Mouse (Mus musculus) stomach, postnatal 0 days (tissue): ENCODE data around the gene Ier3. TPM values are rescaled to one million over a fixed set of nuclear protein-coding genes. Genes with fewer than 3 reads are reported as not detected.

Source experiments
- ATAC-seq: fragments of 200-750 bp; cut with Nextera tagmentation; 2 replicates; pipeline ENCODE4 v1.8.0; 2017; ENCODE audit not compliant: low FRiP score, low TSS enrichment
- DNase-seq: peaks from one replicate; pipeline ENCODE4 v3.0.0-alpha.2; 2016; ENCODE audit warnings: low spot score
- H3K27ac ChIP-seq: fragments of 300-500 bp; sonication (generic); replicated peaks from 2 replicates; pipeline ENCODE4 v1.5.1; 2014; ENCODE audit warnings: mild to moderate bottlenecking, control low read depth
- H3K27me3 ChIP-seq: fragments of 300-500 bp; sonication (generic); 2 replicates; pipeline ENCODE4 v1.6.1; 2014; ENCODE audit warnings: low read length; ENCODE audit not compliant: control insufficient read depth, insufficient read depth
- H3K36me3 ChIP-seq: fragments of 300-500 bp; sonication (generic); 2 replicates; pipeline ENCODE4 v1.6.1; 2014; ENCODE audit warnings: low read length, mixed read lengths; ENCODE audit not compliant: control insufficient read depth, insufficient read depth
- H3K4me1 ChIP-seq: fragments of 300-500 bp; sonication (generic); replicated peaks from 2 replicates; pipeline ENCODE4 v1.6.1; 2014; ENCODE audit warnings: antibody characterized with exemption; ENCODE audit not compliant: control insufficient read depth, insufficient read depth
- H3K4me2 ChIP-seq: fragments of 300-500 bp; sonication (generic); replicated peaks from 2 replicates; pipeline ENCODE4 v1.6.1; 2014; ENCODE audit warnings: low read depth, mild to moderate bottlenecking, control low read depth, moderate library complexity
- H3K4me3 ChIP-seq: fragments of 300-500 bp; sonication (generic); 2 replicates; pipeline ENCODE4 v1.5.1; 2014; ENCODE audit warnings: low read depth, low read length, control low read depth
- H3K9ac ChIP-seq: fragments of 300-500 bp; sonication (generic); 2 replicates; pipeline ENCODE4 v1.6.1; 2014; ENCODE audit warnings: mild to moderate bottlenecking, low read length, control low read depth, mixed read lengths
- H3K9me3 ChIP-seq: fragments of 300-500 bp; sonication (generic); 2 replicates; pipeline ENCODE4 v1.6.1; 2016; ENCODE audit warnings: low read length; ENCODE audit not compliant: control insufficient read depth
- CTCF ChIP-seq: IDR thresholded peaks from 2 replicates; pipeline ENCODE4 v1.5.1; 2016; ENCODE audit warnings: antibody characterized with exemption, low read depth, mild to moderate bottlenecking, moderate library complexity
- EP300 ChIP-seq: optimal IDR thresholded peaks from 2 replicates; pipeline ENCODE3; 2016; ENCODE audit warnings: antibody characterized with exemption
- WGBS: fragments of 180-500 bp; shearing (Covaris S2); extraction: QIAGEN DNeasy Blood & Tissue Kit; methylation state at CpG from one replicate; pipeline ENCODE4 v1.1.7; 2014; 5-methylcytosine and 5-hydroxymethylcytosine counted together
- polyA plus RNA-seq: library from polyadenylated mRNA; unstranded; fragments of >200 nt; fragmentation: Nextera tagmentation; extraction: Ambion mirVana; gene quantifications from 2 replicates; pipeline ENCODE4 v1.2.1, GENCODE M21; 2015

Ier3 gene
- polyA plus RNA-seq, 1 experiment from 2014 or later: 74.8 TPM

DNA sequence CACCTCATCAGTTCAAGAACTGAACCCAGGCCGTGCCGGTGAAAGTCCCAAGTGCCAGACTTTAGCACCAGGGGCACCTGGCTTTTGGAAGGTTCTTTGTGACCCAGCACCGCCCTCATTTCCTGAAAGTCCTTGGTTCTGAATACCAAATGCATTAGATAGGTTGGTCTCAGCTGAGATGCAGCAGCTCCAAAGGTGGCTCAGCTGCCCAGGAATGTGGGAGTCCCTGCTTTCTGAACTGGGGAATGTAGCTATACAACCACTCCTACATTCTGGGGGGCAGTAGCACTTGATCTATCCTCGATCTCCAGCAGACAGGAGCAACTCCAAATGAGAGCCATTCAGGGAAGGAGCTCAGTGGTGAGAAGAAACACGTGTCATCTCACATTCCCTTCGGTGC is 8.7 kb upstream of the Ier3 start:
- Histone ChIP-seq H3K9me3 (no peaks in the 10 kb centered on the region), H3K27me3 (no peaks in the 10 kb centered on the region), H3K4me1 (peaks cover 10% of the 10 kb centered on the region), H3K4me2 (0 out of 2 replicates have a peak overlapping the region, but pooled peaks have one; percentile 18), H3K36me3 (no peaks in the 10 kb centered on the region), H3K27ac (peak overlapping the region; percentile 92), H3K4me3 (no peak overlapping the region), H3K9ac (no peak overlapping the region)
- TF ChIP-seq CTCF (no peak), EP300 (peak; percentile 20)
- 43% methylated on average over 6 of the region's 6 CpGs for WGBS
- ATAC-seq (0 out of 2 replicates have a peak, but pooled peaks have one; percentile 5), DNase-seq (no peak)

DNA sequence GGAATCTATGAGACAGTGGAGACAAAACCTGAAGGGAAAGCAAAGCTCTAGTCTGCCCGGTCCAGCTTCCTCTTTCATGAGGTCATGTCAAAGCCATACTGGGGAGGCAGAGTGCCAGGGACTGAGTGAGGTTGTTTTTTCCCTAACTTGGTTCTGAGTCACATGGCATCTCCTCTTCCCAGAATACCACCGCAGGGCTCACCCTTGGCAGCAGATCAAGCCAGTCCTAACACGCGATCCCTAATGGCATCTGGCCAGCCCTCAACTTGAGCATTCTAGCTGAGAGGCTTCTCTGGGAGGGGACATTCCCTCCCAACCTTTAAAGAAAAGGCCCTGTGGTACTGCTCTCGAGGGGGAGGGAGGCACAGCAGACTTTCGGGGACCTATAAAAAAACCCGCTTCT is 8.2 kb upstream of the Ier3 start:
- peak; percentile 88 for ATAC-seq
- 12% methylated on average over 7 of the region's 7 CpGs for WGBS

DNA sequence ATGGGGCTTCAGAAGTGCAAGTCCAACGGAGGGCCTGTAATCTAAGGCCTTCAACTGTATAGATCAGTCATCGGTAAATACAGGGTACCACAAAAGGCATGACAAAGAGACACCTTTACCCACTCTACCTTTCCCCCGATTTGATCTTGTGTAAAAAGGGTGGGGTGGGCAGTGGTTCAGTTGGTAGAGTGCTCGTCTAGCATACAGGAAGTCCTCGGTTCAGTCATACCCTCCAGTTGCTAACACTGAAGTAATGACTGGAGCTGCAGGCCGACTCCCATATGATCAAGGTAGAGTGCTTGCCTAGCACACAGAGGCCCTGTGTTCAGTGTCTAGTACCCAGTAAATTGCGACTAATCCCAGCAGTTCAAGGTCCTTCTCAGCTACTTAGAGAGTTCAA is 7.8 kb upstream of the Ier3 start:
- Histone ChIP-seq H3K9me3 (no peaks in the 10 kb centered on the region), H3K9ac (peak overlapping the region; percentile 0; the same call in 1 of the 2 replicates), H3K4me1 (peaks cover 10% of the 10 kb centered on the region), H3K27ac (peak overlapping the region; percentile 92), H3K4me2 (0 out of 2 replicates have a peak overlapping the region, but pooled peaks have one; percentile 12), H3K4me3 (no peak overlapping the region), H3K27me3 (no peaks in the 10 kb centered on the region), H3K36me3 (no peaks in the 10 kb centered on the region)
- DNase-seq: peak; percentile 56
- 44% methylated on average over 7 of the region's 7 CpGs for WGBS
- TF ChIP-seq CTCF (no peak), EP300 (no peak)
- peak; percentile 77 for ATAC-seq

More for the DNA sequence above, 8.2 kb upstream of the Ier3 start:
- Histone ChIP-seq H3K27ac (peak overlapping the region; percentile 92), H3K9ac (no peak overlapping the region; the same call in 1 of the 2 replicates), H3K27me3 (no peaks in the 10 kb centered on the region), H3K36me3 (no peaks in the 10 kb centered on the region), H3K9me3 (no peaks in the 10 kb centered on the region), H3K4me1 (peaks cover 10% of the 10 kb centered on the region), H3K4me2 (0 out of 2 replicates have a peak overlapping the region, but pooled peaks have one; percentile 18), H3K4me3 (no peak overlapping the region)
- TF ChIP-seq EP300: peak; percentile 47
- no peak for TF ChIP-seq CTCF
- peak; percentile 92 for DNase-seq

DNA sequence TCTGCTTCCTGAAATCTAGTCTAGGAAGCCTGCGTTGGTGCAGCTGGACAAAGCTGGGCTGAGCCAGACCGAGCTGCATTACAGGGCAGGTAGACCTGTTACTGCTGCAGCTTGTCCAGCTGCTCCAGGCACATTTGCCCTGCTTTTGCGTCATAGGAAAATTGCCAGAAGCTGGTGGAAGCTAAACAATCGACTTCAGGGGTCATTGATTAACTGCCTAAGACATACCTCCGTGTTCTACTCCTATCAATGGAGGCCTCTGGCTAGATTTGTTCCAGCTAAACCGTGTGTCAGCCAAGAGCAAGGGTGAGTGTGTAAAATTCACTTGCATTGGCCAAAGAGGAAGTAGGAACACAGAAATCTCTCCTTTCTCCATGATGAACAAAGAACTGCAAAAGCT is 6.8 kb upstream of the Ier3 start:
- ATAC-seq (peak; percentile 60), DNase-seq (peak; percentile 77)
- H3K4me3 ChIP-seq: no peak overlapping the region
- TF ChIP-seq EP300 (no peak), CTCF (no peak)
- H3K4me2 ChIP-seq: no peak overlapping the region
- H3K27me3 ChIP-seq: no peaks in the 10 kb centered on the region
- no peaks in the 10 kb centered on the region for H3K9me3 ChIP-seq
- H3K36me3 ChIP-seq: no peaks in the 10 kb centered on the region
- no peak overlapping the region for H3K9ac ChIP-seq
- 13% methylated on average over 6 of the region's 6 CpGs for WGBS
- H3K27ac ChIP-seq: peak overlapping the region; percentile 92
- H3K4me1 ChIP-seq: peaks cover 10% of the 10 kb centered on the region

DNA sequence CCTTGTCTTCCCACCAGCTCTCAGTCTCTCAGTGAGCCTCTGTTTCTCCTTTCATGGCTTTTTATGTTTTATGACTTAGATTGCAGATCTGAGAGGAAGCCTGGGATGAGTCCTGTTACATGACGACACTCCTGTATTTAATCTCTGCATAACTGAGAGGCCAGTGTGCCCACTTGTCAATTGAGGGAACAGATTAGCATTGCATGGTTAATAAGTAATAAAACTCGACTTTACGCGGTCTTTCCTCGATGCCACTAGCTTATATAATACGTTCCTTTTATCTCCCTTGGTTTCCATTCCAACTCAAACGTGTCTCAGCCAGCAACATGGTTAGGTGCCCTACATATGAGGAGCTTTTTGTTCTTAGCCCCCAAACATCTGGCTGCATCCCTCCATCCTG is 5.6 kb upstream of the Ier3 start:
- Histone ChIP-seq H3K4me2 (no peak overlapping the region), H3K4me3 (no peak overlapping the region), H3K27me3 (no peaks in the 10 kb centered on the region), H3K27ac (peak overlapping the region; percentile 92), H3K36me3 (no peaks in the 10 kb centered on the region), H3K9ac (0 out of 2 replicates have a peak overlapping the region, but pooled peaks have one; percentile 41), H3K9me3 (no peaks in the 10 kb centered on the region), H3K4me1 (peaks cover 10% of the 10 kb centered on the region)
- 49% methylated on average over 7 of the region's 7 CpGs for WGBS
- ATAC-seq: no peak
- TF ChIP-seq EP300 (no peak), CTCF (no peak)
- DNase-seq: no peak

DNA sequence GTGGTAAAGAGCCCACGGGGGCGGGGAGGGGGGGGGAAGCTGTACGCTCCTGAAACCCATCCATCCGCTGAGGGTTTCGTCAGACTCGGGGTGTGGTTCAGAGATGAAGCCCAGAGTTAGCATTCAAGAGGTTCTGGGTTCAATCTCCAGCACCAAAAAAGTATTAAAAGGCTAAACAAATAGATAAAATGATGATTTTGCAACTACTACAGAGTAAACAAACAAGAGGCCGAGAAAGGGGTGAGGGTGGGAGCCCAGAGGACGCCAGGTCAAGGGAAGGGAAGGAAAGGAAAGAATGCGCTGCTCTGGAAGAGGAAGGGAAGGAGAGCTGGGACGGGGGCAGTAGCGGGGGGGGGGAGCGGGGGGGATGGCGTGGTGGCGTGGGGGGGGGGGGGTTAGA is 4.8 kb upstream of the Ier3 start:
- H3K36me3 ChIP-seq: no peaks in the 10 kb centered on the region
- no peak overlapping the region for H3K4me2 ChIP-seq
- no peak overlapping the region for H3K9ac ChIP-seq
- no peak overlapping the region for H3K27ac ChIP-seq
- H3K4me1 ChIP-seq: peaks cover 10% of the 10 kb centered on the region
- TF ChIP-seq CTCF (no peak), EP300 (no peak)
- DNase-seq (no peak), ATAC-seq (no peak)
- no peaks in the 10 kb centered on the region for H3K9me3 ChIP-seq
- H3K27me3 ChIP-seq: no peaks in the 10 kb centered on the region
- WGBS: 50% methylated on average over 8 of the region's 14 CpGs
- no peak overlapping the region for H3K4me3 ChIP-seq
